Mouse (Mus musculus): ENCODE measurements at regions not wholly inside any gene's neighbourhood (a gene's known extent, or its start where the extent isn't known, plus 50 kb on each side); places are given as distances from the start of the nearest gene placed in this dataset.

- TF ChIP-seq CTCF (IDR thresholded peaks at IDR 0.05) (no peak), EP300 (IDR thresholded peaks at IDR 0.05) (no peak)
Measured at GRCm38 (mm10) chr3:21963733-21964351, 112.6 kb upstream of the Tbl1xr1 start.
